Mouse (Mus musculus) erythroblast, adult 5-6 weeks (primary cell): ENCODE data around the gene Olfr1497. TPM values are rescaled to one million over a fixed set of nuclear protein-coding genes. Genes with fewer than 3 reads are reported as not detected.
"Not testable (repeated sequence)": the region's sequence is repeated elsewhere in the genome, so short reads cannot be mapped to it uniquely, and the experiment has no call there.

Source experiments
- ATAC-seq: replicated peaks from 2 replicates; pipeline ENCODE4 v1.8.0; 2016; ENCODE audit warnings: moderate number of reproducible peaks, mild to moderate bottlenecking, moderate TSS enrichment, inconsistent platforms; ENCODE audit not compliant: poor library complexity, low FRiP score, severe bottlenecking
- total RNA-seq, 2 experiments: library from RNA; stranded (forward) in 1 of 2; stranded (reverse) in 1 of 2; fragments of 150-400 nt in 1 of 2; fragments of 200-764, 138-1000 nt in 1 of 2; gene quantifications; 2 replicates each; pipeline versions ENCODE4 v1.2.3 to v1.2.4; 2015 to 2017; ENCODE audit warnings: low replicate concordance in 2 of 2

Olfr1497 gene
- total RNA-seq (2015; ENCODE audit: low replicate concordance) (not detected in 2 replicates), total RNA-seq (2017; ENCODE audit: low replicate concordance) (not detected in 2 replicates)

DNA sequence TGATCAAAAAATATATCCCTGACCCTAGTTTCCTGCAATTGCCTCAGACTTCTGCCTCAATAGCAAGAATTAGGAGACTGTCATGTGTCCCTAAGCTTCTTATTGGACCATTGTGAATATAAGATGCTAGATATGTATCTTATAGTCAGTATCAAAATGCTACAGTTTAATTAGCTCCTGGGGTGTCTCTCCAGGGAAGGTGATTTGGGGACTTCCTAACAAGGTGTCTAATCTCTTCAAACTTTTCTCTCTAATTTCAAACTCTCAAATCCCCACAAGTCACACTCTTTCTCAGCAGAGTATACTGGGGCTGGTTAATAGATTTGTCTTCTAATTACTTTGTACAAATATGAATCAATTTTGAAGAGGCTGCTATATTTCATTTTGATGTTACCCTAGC lies at the start of gene Olfr1497:
Olfr1497 (minus strand) TSS at position 101 of the 400 bp plus-strand sequence.
- ATAC-seq: no peak

DNA sequence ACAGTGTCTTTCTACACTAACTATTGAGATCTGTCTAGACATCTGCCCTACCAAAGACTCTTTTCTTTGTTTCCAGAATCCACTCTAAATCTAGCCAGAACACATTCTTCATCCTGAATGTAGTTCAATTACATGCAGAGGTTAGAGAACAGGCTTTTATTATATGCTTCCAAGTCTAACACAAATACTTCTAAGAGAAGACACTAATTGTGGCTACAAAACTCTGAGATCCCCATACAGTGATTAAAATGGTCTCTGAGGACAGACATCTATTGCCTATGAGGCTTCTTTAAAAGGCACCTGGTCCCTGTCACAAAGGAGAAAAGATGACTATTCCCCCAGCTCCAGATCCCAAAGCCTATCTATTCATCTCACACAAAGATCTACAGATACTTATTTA lies 32.4 kb upstream of the Olfr1497 start, which contains the start of gene Olfr1500:
Olfr1500 (minus strand) TSS at position 101 of the 400 bp plus-strand sequence.
- no peak for ATAC-seq

DNA sequence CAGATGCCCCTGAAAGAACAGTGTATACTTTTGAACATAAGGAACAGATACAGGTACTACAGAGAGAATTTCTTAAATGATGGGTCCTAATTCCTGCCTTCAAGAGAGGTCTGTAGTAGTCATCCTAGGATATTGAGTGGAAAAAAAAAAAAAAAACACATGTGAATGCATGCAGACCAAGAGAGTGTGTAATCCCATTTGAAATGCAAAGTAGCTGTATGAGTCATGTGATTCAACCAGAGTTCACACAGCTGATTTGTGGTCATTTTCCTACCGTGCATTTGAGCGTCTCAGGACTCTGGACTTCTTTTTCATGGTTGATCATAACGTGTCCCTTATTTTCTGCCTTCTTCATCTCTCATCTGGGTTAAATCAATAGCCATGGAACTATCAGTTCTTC lies 30.4 kb upstream of the Olfr1497 start:
- ATAC-seq: no peak

DNA sequence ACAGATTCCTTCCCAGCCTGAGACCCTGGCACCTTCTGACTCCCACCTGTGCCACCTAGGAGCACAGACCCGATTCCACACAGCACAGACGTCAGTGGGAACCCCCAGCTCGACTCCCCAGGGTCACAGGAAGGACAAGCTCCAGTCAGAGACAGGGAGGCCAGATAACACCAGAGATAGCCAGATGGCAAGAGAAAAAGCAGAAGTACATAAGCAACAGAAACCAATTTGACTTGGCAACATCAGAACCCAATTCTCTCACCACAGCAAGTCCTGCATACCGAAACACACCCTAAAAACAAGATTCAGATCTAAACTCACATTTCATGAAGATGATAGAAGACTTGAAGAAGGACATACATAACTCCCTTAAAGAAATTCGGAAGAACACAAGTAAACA lies 22.8 kb upstream of the Olfr1497 start:
- no peak for ATAC-seq

DNA sequence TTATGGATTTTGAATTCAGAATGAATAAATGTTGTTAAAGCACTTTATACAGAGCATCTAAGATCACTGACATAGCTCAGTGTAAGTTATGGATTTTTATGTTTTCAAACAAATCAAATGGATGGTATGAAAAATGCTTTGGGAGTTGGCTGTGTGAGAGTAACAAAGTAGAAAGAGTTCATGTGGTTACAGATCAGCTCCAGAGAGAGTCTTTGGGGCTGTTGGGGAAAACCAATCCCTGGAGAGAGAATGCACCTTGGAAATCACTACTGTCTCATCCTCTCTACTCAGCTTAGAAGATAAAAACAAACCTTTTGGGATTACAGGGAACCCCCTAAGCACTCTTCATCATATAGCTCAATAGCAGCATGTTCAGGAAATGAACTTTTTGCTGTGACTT lies 21.3 kb upstream of the Olfr1497 start, which contains the start of gene Olfr1499:
Olfr1499 (minus strand) TSS at position 101 of the 400 bp plus-strand sequence.
- ATAC-seq: no peak

DNA sequence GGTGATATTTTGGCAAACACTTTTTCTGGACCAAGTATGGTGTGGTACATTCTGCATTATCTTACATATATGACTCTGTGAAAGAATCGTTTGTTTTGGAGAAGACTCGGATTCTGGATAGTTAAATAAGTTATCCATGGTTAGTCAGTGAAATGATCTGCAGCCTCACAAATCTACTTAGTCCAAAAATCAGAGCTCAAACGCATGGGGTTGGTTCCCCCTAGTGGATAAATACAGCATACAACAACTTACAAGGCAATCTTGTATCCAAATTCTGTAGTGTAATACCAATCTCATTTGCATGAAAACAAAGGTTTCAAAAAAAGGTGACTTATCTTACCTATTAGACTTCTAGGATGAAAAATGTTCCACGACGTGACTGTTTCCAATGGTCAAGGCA lies 20.8 kb upstream of the Olfr1497 start:
- ATAC-seq: no peak

DNA sequence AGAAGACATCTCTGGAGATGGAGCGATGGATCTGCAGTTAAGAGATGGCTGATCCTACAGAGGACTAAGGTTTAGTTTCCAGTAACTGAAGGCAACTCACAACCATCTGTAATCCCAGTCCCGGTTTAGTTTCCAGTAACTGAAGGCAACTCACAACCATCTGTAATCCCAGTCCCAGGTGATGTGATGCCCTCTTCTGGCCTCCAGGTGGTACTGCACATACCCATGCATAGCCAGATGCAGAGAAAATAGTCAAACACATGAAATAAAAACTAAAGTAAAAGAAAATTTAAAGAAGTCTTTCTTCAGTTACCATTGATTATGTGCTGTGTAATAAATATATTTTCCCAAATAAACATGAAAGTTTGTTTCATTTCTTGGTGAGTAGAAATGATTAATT lies 14.8 kb upstream of the Olfr1497 start:
- no peak for ATAC-seq

DNA sequence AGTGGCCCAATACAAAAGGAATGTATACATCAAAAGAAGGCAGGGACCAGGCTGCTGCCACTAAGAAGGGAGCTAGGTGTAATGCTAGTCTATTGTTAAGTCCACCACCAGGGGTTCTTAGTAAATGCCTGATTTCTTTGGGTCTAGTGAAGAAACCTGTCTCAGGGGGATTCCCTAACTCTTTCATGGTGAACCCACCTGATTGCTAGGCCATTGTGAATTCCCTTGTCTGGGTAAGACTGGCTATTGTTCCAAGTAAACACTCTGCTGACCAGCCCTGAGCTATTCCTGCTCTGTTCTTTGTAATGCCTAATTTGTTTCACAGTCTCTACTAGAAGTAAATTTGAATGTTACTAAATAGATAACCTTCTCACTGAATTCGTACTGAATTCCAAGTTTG lies 7.5 kb upstream of the Olfr1497 start:
- ATAC-seq: not testable (repeated sequence)

DNA sequence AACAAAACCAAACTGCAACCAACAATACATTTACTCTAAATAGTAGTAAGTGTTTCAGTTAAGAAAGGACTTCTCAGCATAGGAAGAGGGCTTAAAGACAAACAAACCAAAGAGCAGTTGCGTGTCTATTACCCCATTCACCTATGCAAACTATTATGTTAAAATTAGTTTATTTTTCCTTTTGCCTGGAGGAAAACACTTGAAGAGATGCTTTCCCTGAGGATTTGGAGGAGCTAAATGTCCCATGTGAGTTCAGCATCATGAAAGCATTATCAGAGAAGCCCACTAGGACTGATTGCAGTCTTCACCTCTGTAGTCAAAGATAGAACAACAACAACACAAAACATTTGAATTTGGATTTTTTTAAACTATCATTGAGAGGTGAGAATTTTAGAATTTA lies 20.4 kb downstream of the Olfr1497 start, which contains the start of gene Olfr1496:
Olfr1496 (plus strand) TSS at position 301 of the 400 bp plus-strand sequence.
- no peak for ATAC-seq

DNA sequence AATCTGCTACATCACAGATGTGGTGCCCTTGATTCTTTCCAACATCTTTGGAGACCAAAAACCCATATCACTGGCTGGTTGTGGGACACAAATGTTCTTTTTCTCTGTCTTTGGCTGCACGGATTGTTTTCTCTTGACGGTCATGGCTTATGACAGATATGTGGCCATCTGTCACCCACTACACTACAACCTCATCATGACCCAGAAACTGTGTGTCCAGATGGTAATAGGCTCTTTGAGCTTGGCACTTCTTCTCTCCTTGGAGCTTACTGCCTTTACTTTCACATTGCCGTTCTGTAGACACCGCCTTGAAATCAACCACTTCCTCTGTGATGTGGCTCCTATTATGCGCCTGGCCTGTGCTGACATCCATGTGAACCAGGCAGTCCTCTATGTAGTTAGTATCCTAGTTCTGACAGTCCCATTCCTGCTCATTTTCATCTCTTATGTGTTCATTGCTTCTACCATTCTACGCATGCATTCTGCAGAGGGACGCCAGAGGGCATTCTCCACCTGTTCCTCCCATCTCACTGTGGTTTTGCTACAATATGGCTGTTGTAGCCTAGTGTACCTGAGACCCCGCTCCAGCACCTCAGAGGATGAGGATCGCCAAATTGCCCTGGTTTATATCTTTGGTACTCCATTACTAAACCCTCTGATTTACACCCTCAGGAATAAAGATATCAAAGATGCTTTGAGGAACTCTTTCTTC lies 29.3 kb downstream of the Olfr1497 start:
- no peak for ATAC-seq

DNA sequence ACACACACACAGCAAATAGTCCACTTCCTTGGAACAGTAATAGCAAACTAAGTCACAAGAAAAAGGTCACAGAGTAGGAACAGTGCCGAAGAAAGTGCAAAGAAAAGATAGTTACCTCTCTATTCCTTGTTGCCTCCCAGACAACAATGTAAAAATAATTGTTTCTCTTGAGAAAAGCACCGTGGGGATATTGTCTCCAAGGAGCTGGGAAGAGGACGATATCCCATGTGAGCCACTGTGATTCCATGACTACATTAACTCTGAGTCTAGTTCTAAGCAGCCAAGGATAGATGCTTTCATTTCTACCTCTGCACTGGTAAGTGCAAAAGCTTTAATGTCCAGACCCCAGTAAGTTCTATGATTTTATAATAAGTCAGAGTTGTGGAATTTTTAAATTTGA lies 33.7 kb downstream of the Olfr1497 start, which contains the start of gene Olfr1495:
Olfr1495 (plus strand) TSS at position 301 of the 400 bp plus-strand sequence.
- no peak for ATAC-seq

DNA sequence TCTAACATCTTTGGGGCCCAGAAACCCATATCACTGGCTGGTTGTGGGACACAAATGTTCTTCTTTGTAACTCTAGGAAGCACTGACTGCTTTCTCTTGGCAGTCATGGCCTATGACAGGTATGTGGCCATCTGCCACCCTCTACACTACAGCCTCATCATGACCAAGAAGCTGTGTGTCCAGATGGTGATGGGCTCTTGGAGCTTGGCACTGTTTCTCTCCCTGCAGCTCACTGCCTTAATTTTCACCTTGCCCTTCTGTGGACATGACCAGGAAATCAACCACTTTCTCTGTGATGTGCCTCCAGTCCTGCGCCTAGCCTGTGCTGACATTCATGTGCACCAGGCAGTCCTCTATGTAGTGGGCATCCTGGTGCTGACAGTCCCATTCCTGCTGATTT lies 48.6 kb downstream of the Olfr1497 start:
- ATAC-seq: no peak

Other genes with a start within 250 kb of the Olfr1497 start
- gene Olfr1484, start 214.7 kb downstream of the Olfr1497 start, total RNA-seq (2015; ENCODE audit: low replicate concordance): not detected in 2 replicates
- not detected in 2 replicates for gene Olfr1484, start 214.7 kb downstream of the Olfr1497 start, total RNA-seq (2017; ENCODE audit: low replicate concordance)
- not detected in 2 replicates for gene Olfr1487, start 180.8 kb downstream of the Olfr1497 start, total RNA-seq (2015; ENCODE audit: low replicate concordance)
- gene Olfr1487, start 180.8 kb downstream of the Olfr1497 start, total RNA-seq (2017; ENCODE audit: low replicate concordance): not detected in 2 replicates
- not detected in 2 replicates for gene Olfr1489, start 166.6 kb downstream of the Olfr1497 start, total RNA-seq (2015; ENCODE audit: low replicate concordance)
- not detected in 2 replicates for gene Olfr1489, start 166.6 kb downstream of the Olfr1497 start, total RNA-seq (2017; ENCODE audit: low replicate concordance)
- not detected in 2 replicates for gene Olfr1490, start 147.1 kb downstream of the Olfr1497 start, total RNA-seq (2015; ENCODE audit: low replicate concordance)
- not detected in 2 replicates for gene Olfr1490, start 147.1 kb downstream of the Olfr1497 start, total RNA-seq (2017; ENCODE audit: low replicate concordance)
- gene Olfr1491, start 100.9 kb downstream of the Olfr1497 start, total RNA-seq (2015; ENCODE audit: low replicate concordance): not detected in 2 replicates
- gene Olfr1491, start 100.9 kb downstream of the Olfr1497 start, total RNA-seq (2017; ENCODE audit: low replicate concordance): not detected in 2 replicates
- gene Olfr1493-ps1, start 74.9 kb downstream of the Olfr1497 start, total RNA-seq (2015; ENCODE audit: low replicate concordance): not detected in 2 replicates
- gene Olfr1493-ps1, start 74.9 kb downstream of the Olfr1497 start, total RNA-seq (2017; ENCODE audit: low replicate concordance): 0.26 TPM in 1 of 2 replicates, not detected in the other
- gene Olfr1494, start 58.5 kb downstream of the Olfr1497 start, total RNA-seq (2015; ENCODE audit: low replicate concordance): not detected in 2 replicates
- gene Olfr1494, start 58.5 kb downstream of the Olfr1497 start, total RNA-seq (2017; ENCODE audit: low replicate concordance): not detected in 2 replicates
- not detected in 2 replicates for gene Olfr1495, start 33.6 kb downstream of the Olfr1497 start, total RNA-seq (2015; ENCODE audit: low replicate concordance)
- gene Olfr1495, start 33.6 kb downstream of the Olfr1497 start, total RNA-seq (2017; ENCODE audit: low replicate concordance): not detected in 2 replicates
- not detected in 2 replicates for gene Olfr1496, start 20.3 kb downstream of the Olfr1497 start, total RNA-seq (2015; ENCODE audit: low replicate concordance)
- gene Olfr1496, start 20.3 kb downstream of the Olfr1497 start, total RNA-seq (2017; ENCODE audit: low replicate concordance): 2.0 TPM in 1 of 2 replicates, not detected in the other
- not detected in 2 replicates for gene Olfr1499, start 21.2 kb upstream of the Olfr1497 start, total RNA-seq (2015; ENCODE audit: low replicate concordance)
- 0.51 TPM in 1 of 2 replicates, not detected in the other for gene Olfr1499, start 21.2 kb upstream of the Olfr1497 start, total RNA-seq (2017; ENCODE audit: low replicate concordance)
- not detected in 2 replicates for gene Olfr1500, start 32.3 kb upstream of the Olfr1497 start, total RNA-seq (2015; ENCODE audit: low replicate concordance)
- gene Olfr1500, start 32.3 kb upstream of the Olfr1497 start, total RNA-seq (2017; ENCODE audit: low replicate concordance): not detected in 2 replicates
- gene Olfr1501, start 52.5 kb upstream of the Olfr1497 start, total RNA-seq (2015; ENCODE audit: low replicate concordance): not detected in 2 replicates
- not detected in 2 replicates for gene Olfr1501, start 52.5 kb upstream of the Olfr1497 start, total RNA-seq (2017; ENCODE audit: low replicate concordance)
- gene Olfr1502, start 63.6 kb upstream of the Olfr1497 start, total RNA-seq (2015; ENCODE audit: low replicate concordance): not detected in 2 replicates
- not detected in 2 replicates for gene Olfr1502, start 63.6 kb upstream of the Olfr1497 start, total RNA-seq (2017; ENCODE audit: low replicate concordance)
- gene Olfr1504, start 99.7 kb upstream of the Olfr1497 start, total RNA-seq (2015; ENCODE audit: low replicate concordance): not detected in 2 replicates
- not detected in 2 replicates for gene Olfr1504, start 99.7 kb upstream of the Olfr1497 start, total RNA-seq (2017; ENCODE audit: low replicate concordance)
- not detected in 2 replicates for gene Olfr1505, start 115.3 kb upstream of the Olfr1497 start, total RNA-seq (2015; ENCODE audit: low replicate concordance)
- gene Olfr1505, start 115.3 kb upstream of the Olfr1497 start, total RNA-seq (2017; ENCODE audit: low replicate concordance): not detected in 2 replicates